In genomic region chr5:140517159-140517920, GRCm38 (mm10) we compare ENCODE assay signal across 19 mouse cellular contexts. TPM values are rescaled to one million over a fixed set of nuclear protein-coding genes. Genes with fewer than 3 reads are reported as not detected.
DNase-seq lines count a peak whose midpoint lies in the region; ATAC-seq lines count a peak whose summit lies in the region.
"Had no signal": no experiment of that assay in that cellular context is flagged by ENCODE, and none has a peak within 500 bp of the region (broad histone marks: within the 10 kb centered on the region; RNA-seq: fewer than 3 reads in every experiment).

No protein-coding gene starts in this region.

- DNase-seq in kidney, postnatal 25 days: no peak
- no peak for DNase-seq in embryonic facial prominence, embryonic 10.5 days (ENCODE audit: low spot score)
- DNase-seq in left cerebral cortex, adult 9 months (ENCODE audit: low spot score in 2 of 2): no peak
- DNase-seq in cerebellum, postnatal 36 days: no peak
- DNase-seq: cerebellum, adult 9-11 months; gastrocnemius, postnatal 10 days; liver, embryonic 13.5 days; lung, postnatal 10 days; right cerebral cortex, postnatal 25 days had no signal

- 0 out of 2 replicates have a peak, but pooled peaks cover 8% of the 10 kb centered on the region for H3K36me3 ChIP-seq in kidney, embryonic 16.5 days (ENCODE audit: insufficient read depth, low read length)
- peaks cover 20% of the 10 kb centered on the region for H3K36me3 ChIP-seq in embryonic facial prominence, embryonic 10.5 days (replicated peaks)
- no peaks in the 10 kb centered on the region for H3K36me3 ChIP-seq in embryonic facial prominence, embryonic 15.5 days
- H3K36me3 ChIP-seq in limb, embryonic 12.5 days: peaks cover 8% of the 10 kb centered on the region; the same call in 1 of the 2 replicates
- H3K36me3 ChIP-seq: forebrain, embryonic 15.5 days; heart, embryonic 15.5 days; liver, embryonic 13.5 days; midbrain, embryonic 12.5 days; stomach, embryonic 15.5 days had no signal

- H3K27me3 ChIP-seq in kidney, embryonic 16.5 days (ENCODE audit: insufficient read depth, low read length): no peaks in the 10 kb centered on the region
- no peaks in the 10 kb centered on the region for H3K27me3 ChIP-seq in embryonic facial prominence, embryonic 10.5 days (replicated peaks; ENCODE audit: low read depth, poor library complexity, severe bottlenecking)
- H3K27me3 ChIP-seq in embryonic facial prominence, embryonic 15.5 days: no peaks in the 10 kb centered on the region
- H3K27me3 ChIP-seq in limb, embryonic 12.5 days: no peaks in the 10 kb centered on the region
- H3K27me3 ChIP-seq: forebrain, embryonic 15.5 days; heart, embryonic 15.5 days; liver, embryonic 13.5 days; midbrain, embryonic 12.5 days; stomach, embryonic 15.5 days had no signal

- 0 out of 2 replicates have a peak overlapping the region, but pooled peaks have one; percentile 29 for H3K9ac ChIP-seq in kidney, embryonic 16.5 days (replicated peaks; ENCODE audit: low read length)
- no peak overlapping the region for H3K9ac ChIP-seq in embryonic facial prominence, embryonic 15.5 days
- H3K9ac ChIP-seq in limb, embryonic 12.5 days (replicated peaks): no peak overlapping the region
- H3K9ac ChIP-seq: forebrain, embryonic 15.5 days; heart, embryonic 15.5 days; liver, embryonic 13.5 days; midbrain, embryonic 12.5 days; stomach, embryonic 15.5 days had no signal

- ATAC-seq in kidney, embryonic 16.5 days (ENCODE audit: low FRiP score, low TSS enrichment): peak; percentile 8; the same call in 1 of the 2 replicates
- ATAC-seq in embryonic facial prominence, embryonic 15.5 days (ENCODE audit: insufficient number of reproducible peaks, low FRiP score, low TSS enrichment, low read depth): no peak
- ATAC-seq in limb, embryonic 12.5 days (ENCODE audit: insufficient number of reproducible peaks, insufficient read depth, low FRiP score, low TSS enrichment, low read depth): no peak
- no peak for ATAC-seq in cerebellum, adult (ENCODE audit: insufficient number of reproducible peaks, low FRiP score, low TSS enrichment)
- ATAC-seq: forebrain, embryonic 15.5 days had no signal

- H3K27ac ChIP-seq in kidney, embryonic 16.5 days (ENCODE audit: low read length): peak overlapping the region; percentile 60
- peak overlapping the region; percentile 48; the same call in 1 of the 2 replicates for H3K27ac ChIP-seq in embryonic facial prominence, embryonic 10.5 days (replicated peaks)
- peak overlapping the region; percentile 55; the same call in 1 of the 2 replicates for H3K27ac ChIP-seq in embryonic facial prominence, embryonic 15.5 days (replicated peaks)
- peak overlapping the region; percentile 62; the same call in 1 of the 2 replicates for H3K27ac ChIP-seq in limb, embryonic 12.5 days
- H3K27ac ChIP-seq: forebrain, embryonic 15.5 days; heart, embryonic 15.5 days; liver, embryonic 13.5 days; midbrain, embryonic 12.5 days; stomach, embryonic 15.5 days had no signal

- 71% methylated on average over 21 of the region's 21 CpGs for WGBS in kidney, embryonic 16.5 days
- WGBS in embryonic facial prominence, embryonic 10.5 days: 90% methylated on average over 21 of the region's 21 CpGs
- 85% methylated on average over 21 of the region's 21 CpGs for WGBS in embryonic facial prominence, embryonic 15.5 days
- WGBS in limb, embryonic 12.5 days: 87% methylated on average over 21 of the region's 21 CpGs

- no peaks in the 10 kb centered on the region for H3K9me3 ChIP-seq in kidney, embryonic 16.5 days (ENCODE audit: low read length)
- H3K9me3 ChIP-seq in embryonic facial prominence, embryonic 10.5 days: no peaks in the 10 kb centered on the region
- no peaks in the 10 kb centered on the region for H3K9me3 ChIP-seq in embryonic facial prominence, embryonic 15.5 days (replicated peaks)
- no peaks in the 10 kb centered on the region for H3K9me3 ChIP-seq in limb, embryonic 12.5 days
- H3K9me3 ChIP-seq: forebrain, embryonic 15.5 days; heart, embryonic 15.5 days; liver, embryonic 13.5 days; midbrain, embryonic 12.5 days; stomach, embryonic 15.5 days had no signal

- no peak overlapping the region for H3K4me2 ChIP-seq in kidney, embryonic 16.5 days (replicated peaks; ENCODE audit: low read depth, low read length)
- H3K4me2 ChIP-seq in embryonic facial prominence, embryonic 15.5 days (replicated peaks): no peak overlapping the region
- H3K4me2 ChIP-seq in limb, embryonic 12.5 days: no peak overlapping the region
- H3K4me2 ChIP-seq: forebrain, embryonic 15.5 days; heart, embryonic 15.5 days; liver, embryonic 13.5 days; midbrain, embryonic 12.5 days; stomach, embryonic 15.5 days had no signal

- peaks cover 23% of the 10 kb centered on the region for H3K4me1 ChIP-seq in kidney, embryonic 16.5 days (ENCODE audit: insufficient read depth, low read length)
- peaks cover 41% of the 10 kb centered on the region for H3K4me1 ChIP-seq in embryonic facial prominence, embryonic 10.5 days
- H3K4me1 ChIP-seq in embryonic facial prominence, embryonic 15.5 days: peaks cover 55% of the 10 kb centered on the region
- peaks cover 37% of the 10 kb centered on the region for H3K4me1 ChIP-seq in limb, embryonic 12.5 days (replicated peaks)

- no peak overlapping the region for H3K4me3 ChIP-seq in kidney, embryonic 16.5 days (ENCODE audit: low read length)
- H3K4me3 ChIP-seq in embryonic facial prominence, embryonic 10.5 days: no peak overlapping the region
- no peak overlapping the region for H3K4me3 ChIP-seq in embryonic facial prominence, embryonic 15.5 days (replicated peaks)
- H3K4me3 ChIP-seq in limb, embryonic 12.5 days (replicated peaks): no peak overlapping the region
- H3K4me3 ChIP-seq: forebrain, embryonic 15.5 days; heart, embryonic 15.5 days; liver, embryonic 13.5 days; midbrain, embryonic 12.5 days; myocyte; stomach, embryonic 15.5 days had no signal

RNA-seq across cellular contexts. Expression of gene Chst12, which starts 12.0 kb away (rescaled TPM):
- 24.1 and 25.7 TPM in 2 replicates for polyA plus RNA-seq in kidney, embryonic 16.5 days (2015; fragmentation: Nextera tagmentation; extraction: Ambion mirVana)
- polyA plus RNA-seq in embryonic facial prominence, embryonic 10.5 days (2016; fragmentation: Nextera tagmentation; extraction: Ambion mirVana): 15.7 and 16.8 TPM in 2 replicates
- 28.9 and 30.6 TPM in 2 replicates for polyA plus RNA-seq in embryonic facial prominence, embryonic 15.5 days (2015; fragmentation: Nextera tagmentation; extraction: Ambion mirVana)
- polyA plus RNA-seq in limb, embryonic 12.5 days (2016; fragmentation: Nextera tagmentation; extraction: Ambion mirVana): 14.4 and 17.0 TPM in 2 replicates

RNA-seq across cellular contexts. Expression of gene Grifin, which starts 47.5 kb away (rescaled TPM):
- 0.27 TPM in 1 of 2 replicates, not detected in the other for polyA plus RNA-seq in kidney, embryonic 16.5 days (2015; fragmentation: Nextera tagmentation; extraction: Ambion mirVana)
- not detected in 2 replicates for polyA plus RNA-seq in embryonic facial prominence, embryonic 10.5 days (2016; fragmentation: Nextera tagmentation; extraction: Ambion mirVana)
- polyA plus RNA-seq in embryonic facial prominence, embryonic 15.5 days (2015; fragmentation: Nextera tagmentation; extraction: Ambion mirVana): not detected in 2 replicates
- 0.36 TPM in 1 of 2 replicates, not detected in the other for polyA plus RNA-seq in limb, embryonic 12.5 days (2016; fragmentation: Nextera tagmentation; extraction: Ambion mirVana)
- polyA plus RNA-seq: forebrain, embryonic 15.5 days; heart, embryonic 15.5 days; midbrain, embryonic 12.5 days; myocyte; urinary bladder, adult 2 months had no signal
